Mouse (Mus musculus): ENCODE measurements around the gene Pjvk. TPM values are rescaled to one million over a fixed set of nuclear protein-coding genes. Genes with fewer than 3 reads are reported as not detected.

The Pjvk gene
- polyA plus RNA-seq, 1 experiment from 2014 or later: not detected

Other genes with a start within 250 kb of the Pjvk start
- 0.31 and 0.44 TPM in 2 replicates for gene Osbpl6, start 242.0 kb upstream of the Pjvk start, polyA plus RNA-seq (2015; fragmentation: Nextera tagmentation; extraction: Ambion mirVana)
- 5.6 and 7.2 TPM in 2 replicates for gene Prkra, start 461 bp upstream of the Pjvk start, polyA plus RNA-seq (2015; fragmentation: Nextera tagmentation; extraction: Ambion mirVana)
- 4.5 and 4.9 TPM in 2 replicates for gene Fkbp7, start 24.6 kb downstream of the Pjvk start, polyA plus RNA-seq (2015; fragmentation: Nextera tagmentation; extraction: Ambion mirVana)
- gene Plekha3, start 26.8 kb downstream of the Pjvk start, polyA plus RNA-seq (2015; fragmentation: Nextera tagmentation; extraction: Ambion mirVana): 2.7 TPM in 2 replicates

Measured in liver, embryonic 15.5 days (tissue).